Mouse (Mus musculus): Measurements from ENCODE around the gene C1qtnf6. TPM values are rescaled to one million over a fixed set of nuclear protein-coding genes. Genes with fewer than 3 reads are reported as not detected.

The C1qtnf6 gene
- polyA plus RNA-seq, 1 experiment from 2014 or later: 12.4 TPM

GRCm38 (mm10) chr15:78511951-78512350 is 19.3 kb downstream of the C1qtnf6 start:
- 82% methylated on average over 7 of the region's 7 CpGs for WGBS
- no peaks in the 10 kb centered on the region for H3K27me3 ChIP-seq (ENCODE audit: control insufficient read depth, insufficient read depth, low read length)
- no peak for DNase-seq (ENCODE audit: low spot score)
- no peak overlapping the region for H3K4me3 ChIP-seq (ENCODE audit: low read depth, low read length)
- peaks cover 3% of the 10 kb centered on the region; the same call in 1 of the 2 replicates for H3K4me1 ChIP-seq (replicated peaks; ENCODE audit: control insufficient read depth, insufficient read depth, low read length)
- H3K36me3 ChIP-seq (ENCODE audit: control insufficient read depth, insufficient read depth, low read length): no peaks in the 10 kb centered on the region
- no peak overlapping the region for H3K4me2 ChIP-seq (replicated peaks; ENCODE audit: low read depth, low read length)
- ATAC-seq (ENCODE audit: low FRiP score): no peak
- H3K9ac ChIP-seq (ENCODE audit: low read depth, low read length): no peak overlapping the region
- H3K9me3 ChIP-seq (ENCODE audit: control insufficient read depth, low read length): no peaks in the 10 kb centered on the region
- no peak overlapping the region for H3K27ac ChIP-seq (ENCODE audit: low read depth, low read length)

GRCm38 (mm10) chr15:78510736-78511135 is 20.5 kb downstream of the C1qtnf6 start:
- Histone ChIP-seq H3K27ac (ENCODE audit: low read depth, low read length) (no peak overlapping the region), H3K9me3 (ENCODE audit: control insufficient read depth, low read length) (no peaks in the 10 kb centered on the region), H3K27me3 (ENCODE audit: control insufficient read depth, insufficient read depth, low read length) (no peaks in the 10 kb centered on the region), H3K36me3 (ENCODE audit: control insufficient read depth, insufficient read depth, low read length) (no peaks in the 10 kb centered on the region), H3K4me2 (replicated peaks; ENCODE audit: low read depth, low read length) (no peak overlapping the region), H3K4me3 (ENCODE audit: low read depth, low read length) (no peak overlapping the region), H3K4me1 (replicated peaks; ENCODE audit: control insufficient read depth, insufficient read depth, low read length) (peaks cover 3% of the 10 kb centered on the region; the same call in 1 of the 2 replicates), H3K9ac (ENCODE audit: low read depth, low read length) (no peak overlapping the region)
- no peak for DNase-seq (ENCODE audit: low spot score)
- ATAC-seq (ENCODE audit: low FRiP score): no peak
- WGBS: 91% methylated on average over 6 of the region's 6 CpGs

DNA sequence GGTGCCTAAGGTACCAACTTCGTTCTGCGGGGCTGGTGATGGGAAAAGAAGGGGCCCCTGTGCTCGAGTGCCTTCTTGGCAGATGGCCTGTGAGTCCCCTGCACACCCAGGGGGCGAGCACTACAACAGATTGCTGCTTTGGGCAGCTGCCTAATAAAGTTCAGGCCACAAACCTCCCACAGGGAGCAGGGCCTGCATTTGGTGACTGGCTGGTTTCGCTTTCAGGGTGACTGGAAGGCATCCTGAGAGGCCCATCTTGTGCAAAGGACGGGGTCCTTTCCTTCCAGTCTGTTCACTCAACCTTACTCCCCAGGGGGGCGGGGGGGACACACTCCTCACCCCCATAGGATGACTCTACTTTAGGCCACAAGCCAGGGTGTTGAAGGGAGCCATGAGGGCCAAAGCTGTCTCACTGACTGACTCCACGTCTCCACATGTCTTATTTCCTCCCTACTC is 21.1 kb downstream of the C1qtnf6 start:
- Histone ChIP-seq H3K4me3 (ENCODE audit: low read depth, low read length) (no peak overlapping the region), H3K9ac (ENCODE audit: low read depth, low read length) (peak overlapping the region; percentile 32; the same call in 1 of the 2 replicates), H3K27ac (ENCODE audit: low read depth, low read length) (0 out of 2 replicates have a peak overlapping the region, but pooled peaks have one; percentile 52), H3K27me3 (ENCODE audit: control insufficient read depth, insufficient read depth, low read length) (no peaks in the 10 kb centered on the region), H3K4me1 (replicated peaks; ENCODE audit: control insufficient read depth, insufficient read depth, low read length) (peaks cover 3% of the 10 kb centered on the region; the same call in 1 of the 2 replicates), H3K9me3 (ENCODE audit: control insufficient read depth, low read length) (no peaks in the 10 kb centered on the region), H3K4me2 (replicated peaks; ENCODE audit: low read depth, low read length) (peak overlapping the region; percentile 5; the same call in 1 of the 2 replicates), H3K36me3 (ENCODE audit: control insufficient read depth, insufficient read depth, low read length) (no peaks in the 10 kb centered on the region)
- whole genome bisulfite sequencing: 67% methylated on average over 8 of the region's 8 CpGs
- DNase-seq (ENCODE audit: low spot score) (no peak), ATAC-seq (ENCODE audit: low FRiP score) (no peak)

GRCm38 (mm10) chr15:78509297-78509899 is 21.8 kb downstream of the C1qtnf6 start:
- ATAC-seq (ENCODE audit: low FRiP score): no peak

GRCm38 (mm10) chr15:78508443-78508842 is 22.8 kb downstream of the C1qtnf6 start:
- H3K9ac ChIP-seq (ENCODE audit: low read depth, low read length): no peak overlapping the region
- 81% methylated on average over 7 of the region's 7 CpGs for WGBS
- no peak for DNase-seq (ENCODE audit: low spot score)
- no peak overlapping the region for H3K27ac ChIP-seq (ENCODE audit: low read depth, low read length)
- H3K4me2 ChIP-seq (replicated peaks; ENCODE audit: low read depth, low read length): no peak overlapping the region
- H3K27me3 ChIP-seq (ENCODE audit: control insufficient read depth, insufficient read depth, low read length): no peaks in the 10 kb centered on the region
- ATAC-seq (ENCODE audit: low FRiP score): no peak
- H3K4me3 ChIP-seq (ENCODE audit: low read depth, low read length): no peak overlapping the region
- H3K36me3 ChIP-seq (ENCODE audit: control insufficient read depth, insufficient read depth, low read length): no peaks in the 10 kb centered on the region
- peaks cover 3% of the 10 kb centered on the region; the same call in 1 of the 2 replicates for H3K4me1 ChIP-seq (replicated peaks; ENCODE audit: control insufficient read depth, insufficient read depth, low read length)
- H3K9me3 ChIP-seq (ENCODE audit: control insufficient read depth, low read length): no peaks in the 10 kb centered on the region

More at GRCm38 (mm10) chr15:78509297-78509899, 21.8 kb downstream of the C1qtnf6 start:
- no peaks in the 10 kb centered on the region for H3K9me3 ChIP-seq (ENCODE audit: control insufficient read depth, low read length)
- peaks cover 3% of the 10 kb centered on the region; the same call in 1 of the 2 replicates for H3K4me1 ChIP-seq (replicated peaks; ENCODE audit: control insufficient read depth, insufficient read depth, low read length)
- H3K4me2 ChIP-seq (replicated peaks; ENCODE audit: low read depth, low read length): peak overlapping the region; percentile 5; the same call in 1 of the 2 replicates
- H3K4me3 ChIP-seq (ENCODE audit: low read depth, low read length): no peak overlapping the region
- H3K9ac ChIP-seq (ENCODE audit: low read depth, low read length): peak overlapping the region; percentile 32; the same call in 1 of the 2 replicates
- WGBS: 44% methylated on average over 12 of the region's 12 CpGs
- no peaks in the 10 kb centered on the region for H3K27me3 ChIP-seq (ENCODE audit: control insufficient read depth, insufficient read depth, low read length)
- H3K36me3 ChIP-seq (ENCODE audit: control insufficient read depth, insufficient read depth, low read length): no peaks in the 10 kb centered on the region
- H3K27ac ChIP-seq (ENCODE audit: low read depth, low read length): 0 out of 2 replicates have a peak overlapping the region, but pooled peaks have one; percentile 52
- peak; percentile 48 for DNase-seq (ENCODE audit: low spot score)

DNA sequence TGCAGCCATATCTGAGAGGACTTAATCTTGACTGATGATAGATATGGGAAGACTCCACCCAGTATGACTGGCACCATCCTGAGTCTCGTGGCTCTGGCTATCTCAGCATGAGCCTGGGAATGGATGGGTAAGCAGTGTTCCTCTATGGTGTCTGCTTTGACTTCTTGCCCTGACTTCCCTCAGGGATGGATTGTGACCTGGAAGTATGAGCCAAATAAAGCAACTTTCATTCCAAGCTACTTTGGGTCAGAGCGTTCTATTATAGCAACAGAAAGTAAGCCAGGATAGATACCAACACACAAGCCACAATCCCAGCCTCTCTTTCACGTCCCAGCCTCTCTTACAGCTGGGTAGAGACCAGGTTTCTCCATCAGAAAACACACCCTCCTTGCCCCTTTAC is 25.7 kb downstream of the C1qtnf6 start:
- H3K4me3 ChIP-seq (ENCODE audit: low read depth, low read length): no peak overlapping the region
- H3K27ac ChIP-seq (ENCODE audit: low read depth, low read length): no peak overlapping the region
- H3K36me3 ChIP-seq (ENCODE audit: control insufficient read depth, insufficient read depth, low read length): no peaks in the 10 kb centered on the region
- no peaks in the 10 kb centered on the region for H3K27me3 ChIP-seq (ENCODE audit: control insufficient read depth, insufficient read depth, low read length)
- no peaks in the 10 kb centered on the region for H3K9me3 ChIP-seq (ENCODE audit: control insufficient read depth, low read length)
- no peak overlapping the region for H3K4me2 ChIP-seq (replicated peaks; ENCODE audit: low read depth, low read length)
- WGBS: 81% methylated on average over 3 of the region's 3 CpGs
- no peak overlapping the region for H3K9ac ChIP-seq (ENCODE audit: low read depth, low read length)
- ATAC-seq (ENCODE audit: low FRiP score) (no peak), DNase-seq (ENCODE audit: low spot score) (no peak)
- H3K4me1 ChIP-seq (replicated peaks; ENCODE audit: control insufficient read depth, insufficient read depth, low read length): peaks cover 3% of the 10 kb centered on the region; the same call in 1 of the 2 replicates

DNA sequence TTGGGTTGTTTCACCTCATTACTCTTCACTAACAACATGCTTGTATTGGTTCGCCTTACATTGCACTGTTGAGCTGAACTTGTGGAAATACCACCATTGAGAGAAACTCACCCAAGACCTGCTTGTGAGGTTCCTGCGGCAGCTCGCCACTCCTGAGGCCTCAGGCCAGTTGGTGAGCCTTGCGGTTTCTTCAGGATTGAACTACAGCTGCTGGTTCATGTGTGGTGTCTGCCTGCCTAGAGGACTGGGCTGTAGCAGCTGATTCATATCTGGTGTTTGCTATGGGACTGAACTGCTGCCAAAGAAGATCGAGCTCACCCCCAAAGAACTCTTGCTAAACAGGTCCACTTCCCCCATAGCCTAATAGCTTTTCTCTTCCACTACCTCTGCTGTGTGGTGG is 26.4 kb downstream of the C1qtnf6 start:
- H3K36me3 ChIP-seq (ENCODE audit: control insufficient read depth, insufficient read depth, low read length): no peaks in the 10 kb centered on the region
- no peak overlapping the region for H3K4me3 ChIP-seq (ENCODE audit: low read depth, low read length)
- H3K9me3 ChIP-seq (ENCODE audit: control insufficient read depth, low read length): no peaks in the 10 kb centered on the region
- H3K4me1 ChIP-seq (replicated peaks; ENCODE audit: control insufficient read depth, insufficient read depth, low read length): peaks cover 2% of the 10 kb centered on the region; the same call in 1 of the 2 replicates
- H3K4me2 ChIP-seq (replicated peaks; ENCODE audit: low read depth, low read length): no peak overlapping the region
- ATAC-seq (ENCODE audit: low FRiP score) (no peak), DNase-seq (ENCODE audit: low spot score) (no peak)
- WGBS: 95% methylated on average over 5 of the region's 5 CpGs
- H3K9ac ChIP-seq (ENCODE audit: low read depth, low read length): no peak overlapping the region
- H3K27ac ChIP-seq (ENCODE audit: low read depth, low read length): no peak overlapping the region
- no peaks in the 10 kb centered on the region for H3K27me3 ChIP-seq (ENCODE audit: control insufficient read depth, insufficient read depth, low read length)

DNA sequence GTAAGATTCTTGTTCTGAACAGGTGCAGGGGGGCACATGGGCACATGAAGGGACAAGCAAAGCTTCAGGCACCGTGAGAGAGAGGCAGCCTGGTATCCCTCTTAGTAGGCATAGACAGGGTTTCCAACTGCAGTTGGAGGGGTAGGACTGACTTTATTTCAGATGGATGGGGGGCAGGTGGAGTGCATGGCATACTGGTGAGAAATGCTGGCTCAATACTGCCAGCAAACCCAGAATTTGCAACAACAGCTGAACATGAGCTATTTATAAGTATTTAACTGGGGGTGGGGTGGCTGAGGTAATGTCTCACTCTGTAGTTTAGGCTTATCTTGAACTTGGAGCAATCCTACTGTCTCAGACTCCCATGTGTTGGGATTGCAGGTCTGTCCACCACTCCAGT is 27.2 kb downstream of the C1qtnf6 start:
- DNase-seq (ENCODE audit: low spot score) (no peak), ATAC-seq (ENCODE audit: low FRiP score) (no peak)
- Histone ChIP-seq H3K27me3 (ENCODE audit: control insufficient read depth, insufficient read depth, low read length) (no peaks in the 10 kb centered on the region), H3K4me1 (replicated peaks; ENCODE audit: control insufficient read depth, insufficient read depth, low read length) (no peaks in the 10 kb centered on the region), H3K4me2 (replicated peaks; ENCODE audit: low read depth, low read length) (no peak overlapping the region), H3K4me3 (ENCODE audit: low read depth, low read length) (no peak overlapping the region), H3K9me3 (ENCODE audit: control insufficient read depth, low read length) (no peaks in the 10 kb centered on the region), H3K9ac (ENCODE audit: low read depth, low read length) (no peak overlapping the region), H3K27ac (ENCODE audit: low read depth, low read length) (no peak overlapping the region), H3K36me3 (ENCODE audit: control insufficient read depth, insufficient read depth, low read length) (no peaks in the 10 kb centered on the region)
- WGBS: 64% methylated on average over 1 of the region's 1 CpGs

Data from hindbrain, embryonic 11.5 days (tissue).